Mouse (Mus musculus) mouse trophoblast stem cell (cell line): Measurements from ENCODE around the gene Cep68.
"Not testable (repeated sequence)": the region's sequence is repeated elsewhere in the genome, so short reads cannot be mapped to it uniquely, and the experiment has no call there.

Experiments
- in situ Hi-C, 2 experiments: fragments of 300-500 bp; cut with MseI, MboI; formaldehyde crosslinking; loops; 2 replicates in 1 of 2; 3 replicates in 1 of 2; pipeline ENCODE4 v1.15.1; 2025

Cep68 gene

DNA sequence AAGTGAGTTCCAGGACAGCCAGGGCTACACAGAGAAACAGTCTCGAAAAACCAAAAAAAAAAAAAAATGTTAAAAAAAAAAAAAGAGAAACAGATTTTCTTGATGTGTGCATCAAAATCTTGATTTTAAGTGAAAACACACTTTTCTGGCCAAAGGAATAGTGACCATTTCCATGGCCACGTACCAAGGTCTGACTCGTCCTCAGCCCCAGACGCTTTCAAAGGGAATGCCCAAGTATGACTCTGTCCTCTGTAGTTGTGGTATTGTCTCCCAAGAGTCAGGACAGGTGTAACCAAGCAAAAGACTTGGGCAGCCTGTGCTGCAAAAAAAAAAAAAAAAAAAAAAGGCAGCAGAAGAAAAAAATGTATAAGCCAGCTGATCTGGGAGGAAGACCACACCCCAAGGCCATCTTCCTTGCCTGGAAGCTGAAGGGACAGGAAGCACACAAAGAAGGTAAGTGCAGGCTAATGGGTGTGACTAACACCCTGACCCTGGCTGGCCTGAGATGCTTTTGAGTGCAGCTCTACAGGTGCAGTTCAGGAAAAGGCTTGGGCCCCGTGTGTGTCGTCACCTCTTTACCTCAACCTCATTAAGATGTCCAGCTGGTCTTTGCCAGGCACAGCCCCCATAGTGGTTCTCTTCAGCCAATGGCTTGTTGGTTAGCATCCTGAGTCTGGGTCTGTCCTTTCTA is 6.7 kb downstream of the Cep68 start:
- in situ Hi-C loops = no loop called here

DNA sequence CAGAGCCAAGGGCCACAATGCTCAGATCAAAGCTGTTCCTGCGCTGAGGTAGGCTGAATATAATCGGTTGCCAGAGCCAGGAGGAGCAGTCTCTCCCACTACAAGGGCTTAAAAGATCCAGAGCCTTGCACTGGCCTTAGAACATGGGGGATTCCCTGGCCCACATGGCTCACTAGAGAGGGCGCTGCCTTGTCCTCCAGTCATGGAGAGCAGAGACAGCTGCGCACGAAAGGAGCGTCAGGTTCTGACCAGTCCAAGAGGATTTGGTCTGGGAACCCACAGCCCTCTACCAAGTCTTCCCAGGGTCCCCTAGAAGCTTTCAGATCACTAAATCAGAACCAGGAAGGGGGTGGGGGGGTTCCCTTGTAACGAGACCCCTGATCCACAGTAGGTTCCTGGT is 7.9 kb downstream of the Cep68 start:
- in situ Hi-C loops = no loop called here

DNA sequence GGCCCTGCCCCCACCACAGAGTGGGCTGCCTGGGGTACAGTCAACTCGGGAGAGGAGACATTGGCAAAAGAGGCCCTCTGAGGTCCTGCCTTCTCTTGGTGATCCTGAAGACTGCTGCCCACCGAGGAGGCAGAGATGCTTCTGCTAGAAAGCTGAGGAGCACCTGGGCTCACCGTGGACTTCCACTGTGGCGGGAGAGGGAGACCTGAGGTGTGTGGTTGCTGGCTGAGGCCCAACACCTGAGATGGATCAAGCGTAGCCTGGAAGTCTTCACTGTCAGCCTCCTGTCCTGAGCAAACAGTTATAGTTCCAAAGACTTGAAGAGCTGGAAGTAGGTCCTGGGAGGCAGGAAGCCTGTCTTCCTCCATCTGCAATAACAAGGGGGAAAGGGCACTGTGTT is 8.9 kb downstream of the Cep68 start:
- in situ Hi-C loops = no loop called here

DNA sequence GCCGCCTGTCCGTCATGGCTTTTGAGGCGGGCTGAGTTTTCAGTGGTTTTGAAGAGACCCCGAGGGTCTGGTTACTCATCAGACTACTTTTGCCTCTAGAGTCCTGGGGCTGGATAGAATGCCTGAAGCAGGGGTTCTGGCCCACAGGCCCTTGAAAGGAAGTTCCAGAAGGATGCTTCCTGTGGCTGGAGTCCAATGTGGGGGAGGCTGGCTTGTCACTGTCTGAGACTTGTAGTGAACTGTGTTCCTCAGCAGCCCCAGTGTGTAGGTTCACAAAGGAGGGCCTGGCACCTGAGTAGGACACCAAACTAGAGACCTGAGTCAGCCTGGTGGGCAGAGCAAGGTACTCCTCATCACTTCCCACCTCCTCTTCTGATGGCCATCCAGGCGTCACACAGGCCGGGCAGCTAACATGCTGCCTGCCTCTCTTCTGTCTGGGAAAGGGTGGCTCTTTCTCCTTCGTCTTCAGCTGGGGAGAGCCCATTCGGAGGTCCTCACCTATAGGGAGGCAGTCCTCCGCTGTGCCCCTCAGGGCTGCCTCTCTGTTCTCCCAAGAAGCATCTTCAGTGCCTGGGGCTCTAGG is 9.9 kb downstream of the Cep68 start:
- in situ Hi-C loops = no loop called here

DNA sequence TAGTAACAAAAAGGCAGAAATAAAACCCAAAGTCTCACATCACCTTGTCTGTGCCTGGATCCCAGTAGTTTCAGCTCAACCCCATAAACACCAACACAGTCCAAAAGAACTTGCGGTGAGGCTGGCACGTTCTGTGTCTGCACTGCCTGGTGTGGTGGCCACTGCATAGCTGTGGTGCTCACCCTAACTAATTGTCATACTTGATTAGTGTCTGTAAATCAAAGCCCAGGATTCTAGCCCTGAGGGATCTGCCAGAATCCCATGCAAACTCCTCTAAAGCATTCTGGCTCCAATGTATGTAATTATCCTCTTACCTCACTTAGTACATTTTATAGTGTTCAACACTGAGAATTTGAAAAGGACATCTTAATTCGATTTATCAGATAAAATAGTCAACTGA is 11.3 kb downstream of the Cep68 start:
- in situ Hi-C loops = no loop called here

DNA sequence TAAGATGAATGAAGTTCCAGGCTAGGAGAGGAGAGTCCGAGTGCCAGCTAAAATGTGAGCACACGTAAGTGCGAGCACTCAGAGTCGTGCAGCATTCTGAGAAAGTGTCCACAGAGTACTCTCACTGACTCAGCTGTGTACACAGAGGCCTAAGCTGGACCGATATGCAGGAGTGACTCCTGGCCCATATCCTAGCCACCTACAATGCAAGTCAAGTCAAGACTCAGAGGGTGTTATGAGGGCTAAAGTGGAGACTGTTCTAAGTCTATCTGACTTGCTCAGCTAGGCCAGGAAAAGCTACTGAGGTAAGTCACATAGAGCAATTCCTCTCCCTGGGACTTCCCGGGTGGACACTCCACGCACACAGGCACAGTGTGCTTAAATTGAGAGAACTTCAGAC is 12.2 kb downstream of the Cep68 start:
- in situ Hi-C loops = no loop called here

DNA sequence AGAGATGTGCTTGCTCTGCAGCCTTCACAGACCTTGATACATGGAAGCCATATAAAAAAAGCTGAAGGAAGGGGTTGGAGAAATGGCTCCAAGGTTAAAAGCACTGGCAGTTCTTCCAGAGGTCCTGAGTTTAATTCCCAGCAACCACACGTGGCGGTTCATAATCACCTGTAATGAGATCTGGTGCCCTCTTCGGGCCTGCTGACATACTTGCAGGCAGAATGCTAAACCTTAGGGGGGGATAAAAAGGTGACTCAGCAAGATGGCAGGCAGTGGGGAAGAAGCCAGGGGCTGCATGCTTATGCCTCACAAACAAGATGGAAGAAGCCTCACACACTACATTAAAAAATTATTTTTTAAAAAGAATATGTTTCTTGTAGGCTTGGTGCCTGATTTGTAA is 15.0 kb downstream of the Cep68 start:
- in situ Hi-C loops = no loop called here

DNA sequence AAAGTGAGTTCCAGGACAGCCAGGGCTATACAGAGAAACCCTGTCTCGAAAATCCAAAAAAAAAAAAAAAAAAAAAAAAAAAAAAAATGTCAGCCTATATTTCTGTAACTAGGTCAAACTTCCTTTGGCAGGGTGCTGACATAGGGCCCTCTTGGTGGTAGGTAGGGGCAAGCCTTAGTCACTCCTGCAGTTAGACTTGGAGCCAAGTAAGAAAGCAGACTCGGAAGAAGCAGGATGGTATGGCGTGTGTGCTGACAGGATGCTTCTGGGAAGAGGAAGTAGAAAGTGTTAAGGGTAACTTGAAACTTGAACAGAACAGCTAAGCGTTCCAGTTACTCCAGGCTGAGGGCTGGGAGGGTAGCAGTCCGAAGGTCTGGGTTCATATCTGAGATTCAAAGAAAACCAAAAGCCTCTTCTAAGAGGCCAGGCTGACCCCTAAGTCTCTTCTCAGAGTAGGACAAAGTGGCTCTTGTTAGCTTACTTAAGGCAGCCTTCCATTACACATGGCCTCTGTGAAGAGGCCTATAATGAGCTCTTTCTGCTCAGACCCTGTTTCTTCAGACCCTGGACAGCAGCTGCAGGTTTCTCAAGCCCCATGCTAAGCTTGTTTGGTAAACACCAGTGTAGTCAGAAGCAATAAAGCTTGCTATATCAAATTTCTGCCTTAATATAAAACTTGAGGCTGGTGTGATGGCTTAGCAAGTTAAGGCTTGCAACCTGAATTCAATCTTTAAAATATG is 17.0 kb downstream of the Cep68 start:
- in situ Hi-C loops = no loop called here

DNA sequence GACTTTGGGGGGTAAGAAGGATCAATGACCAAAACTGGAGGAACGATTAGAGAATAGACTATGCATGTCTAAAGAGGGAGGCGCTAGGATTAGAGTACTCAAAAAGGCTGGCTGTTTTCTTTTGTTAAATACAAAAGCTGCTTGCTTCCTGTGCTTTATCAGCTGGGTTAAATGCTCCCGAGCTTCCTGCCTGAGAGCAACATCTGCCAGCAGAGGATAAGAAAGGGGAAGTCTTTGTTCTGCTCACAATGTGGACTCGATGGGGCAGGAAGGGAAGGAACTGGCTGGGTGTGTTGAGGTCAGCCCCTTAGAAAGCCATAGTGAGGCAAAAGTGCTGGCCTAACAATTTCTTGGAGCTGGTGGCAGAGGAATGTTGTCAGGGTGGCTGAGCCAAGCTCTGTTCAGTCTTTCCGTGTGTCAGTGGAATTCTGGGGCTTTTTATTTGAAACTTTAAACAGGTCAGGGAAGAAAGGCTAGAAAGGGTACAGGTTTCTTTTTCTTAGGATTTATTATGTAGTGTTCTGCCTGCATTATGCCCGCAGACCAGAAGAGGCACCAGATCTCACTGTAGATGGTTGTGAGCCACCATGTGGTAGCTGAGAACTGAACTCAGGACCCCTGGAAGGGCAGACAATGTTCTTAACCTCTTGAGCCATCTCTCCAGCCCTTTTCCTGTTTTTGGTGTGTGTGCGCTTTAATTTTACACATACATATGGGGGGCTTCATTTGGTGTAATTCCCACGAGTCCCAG is 17.9 kb downstream of the Cep68 start:
- in situ Hi-C loops = no loop called here

DNA sequence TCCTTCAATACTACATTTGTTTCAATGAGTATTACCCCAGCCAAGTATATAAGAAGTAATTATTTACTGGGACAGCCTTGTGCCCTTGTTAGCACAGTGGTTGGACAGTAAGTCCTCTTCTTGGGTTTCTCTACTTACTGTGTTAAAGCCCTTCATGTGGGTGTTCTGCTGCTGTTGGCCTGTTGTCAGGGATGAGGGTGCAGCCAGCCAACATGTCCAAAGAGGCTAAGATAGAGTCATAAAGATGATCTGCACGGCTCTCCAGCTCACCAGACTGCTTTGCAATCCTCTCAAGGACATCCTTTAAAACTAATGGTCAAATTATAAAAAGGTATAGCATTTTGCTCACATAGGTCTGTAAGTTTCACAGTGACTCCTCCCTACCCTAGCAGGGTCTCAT is 18.9 kb downstream of the Cep68 start:
- in situ Hi-C loops = no loop called here

DNA sequence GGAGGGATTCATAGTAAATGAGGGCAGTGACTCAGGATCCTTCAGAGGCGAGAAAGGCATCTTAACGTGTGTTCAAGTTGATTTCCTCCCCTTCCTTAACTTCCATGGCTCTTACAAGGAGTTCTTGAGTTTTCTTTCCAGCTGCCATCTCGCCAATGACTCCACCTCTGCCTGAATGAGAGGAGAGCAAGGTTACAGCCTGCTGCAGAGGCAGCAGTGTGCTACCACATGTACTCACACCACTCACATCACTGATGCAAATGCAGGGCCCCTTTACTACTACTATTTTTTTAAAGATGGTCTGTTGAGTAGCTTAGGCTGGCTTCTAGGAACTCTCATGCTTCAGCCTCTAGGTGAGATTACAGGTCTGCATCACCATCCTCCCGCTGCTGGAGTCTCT is 19.9 kb downstream of the Cep68 start:
- in situ Hi-C loops = no loop called here

DNA sequence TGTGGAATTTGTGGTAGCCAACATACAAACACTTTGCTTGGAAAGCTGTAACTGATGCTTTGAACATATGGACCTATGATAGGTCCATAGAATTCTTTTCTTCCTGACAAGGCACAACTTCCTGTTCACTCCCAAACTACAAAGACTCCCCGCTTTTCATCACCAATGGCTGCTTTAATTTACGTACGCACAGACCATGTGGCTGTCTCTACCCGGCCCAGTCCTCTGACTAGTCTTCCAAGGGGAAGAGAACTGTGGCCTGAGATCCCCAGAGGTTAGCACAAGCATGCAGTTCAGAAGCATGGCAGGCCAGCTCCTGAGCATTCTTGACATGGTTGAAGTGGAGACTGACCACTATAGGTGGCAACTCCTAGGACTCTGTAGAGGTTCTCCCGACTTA is 20.6 kb downstream of the Cep68 start:
- in situ Hi-C loops = no loop called here

DNA sequence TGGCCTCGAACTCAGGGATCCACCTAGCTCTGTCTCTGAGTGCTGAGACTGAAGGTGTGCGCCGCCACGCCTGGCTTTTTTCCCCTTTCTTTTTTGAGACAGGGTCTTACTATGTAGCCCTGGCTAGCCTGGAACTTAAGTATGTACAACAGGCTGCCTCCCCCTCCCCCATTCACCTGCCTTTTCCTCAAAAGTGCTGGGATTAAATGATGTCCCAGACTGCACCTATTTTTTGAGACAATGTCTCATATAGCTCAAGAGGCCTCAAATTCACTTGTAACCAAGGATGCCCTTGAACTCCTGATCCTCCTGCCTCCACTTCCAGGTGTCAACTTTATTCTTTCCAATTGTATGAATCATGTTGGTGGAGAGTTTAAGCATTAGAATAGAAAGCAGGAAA is 23.3 kb downstream of the Cep68 start:
- in situ Hi-C loops = no loop called here

DNA sequence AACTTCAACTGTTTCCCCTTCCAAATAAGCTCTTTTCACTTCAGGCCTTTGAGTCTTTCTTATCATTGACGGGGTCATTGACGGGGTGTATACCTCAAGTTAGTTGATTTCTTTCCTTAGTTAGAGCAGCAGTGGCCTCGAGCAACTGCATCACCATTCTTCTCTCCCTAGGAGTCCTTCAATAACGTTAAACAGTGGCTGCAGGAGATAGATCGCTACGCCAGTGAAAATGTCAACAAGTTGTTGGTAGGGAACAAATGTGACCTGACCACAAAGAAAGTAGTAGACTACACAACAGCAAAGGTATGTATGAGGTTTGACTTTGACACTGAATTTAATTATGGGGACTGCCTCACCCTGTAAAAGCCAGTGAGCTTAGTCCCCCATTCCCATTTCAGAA is 25.0 kb downstream of the Cep68 start:
- in situ Hi-C loops = no loop called here

DNA sequence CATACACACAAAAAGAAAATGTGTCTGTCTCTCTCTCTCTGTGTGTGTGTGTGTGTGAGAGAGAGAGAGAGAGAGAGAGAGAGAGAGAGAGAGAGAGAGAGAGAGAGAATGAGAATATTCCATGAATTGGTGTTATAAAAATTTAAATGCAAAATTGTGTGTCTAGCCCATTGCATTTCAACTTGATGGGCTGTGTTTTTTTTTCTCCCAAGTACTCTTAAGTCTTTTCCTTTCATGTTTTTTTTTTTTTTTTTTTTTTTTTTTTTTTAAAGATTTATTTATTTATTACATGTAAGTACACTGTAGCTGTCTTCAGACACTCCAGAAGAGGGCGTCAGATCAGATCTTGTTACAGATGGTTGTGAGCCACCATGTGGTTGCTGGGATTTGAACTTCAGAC is 27.6 kb downstream of the Cep68 start:
- in situ Hi-C loops = not testable (repeated sequence)

DNA sequence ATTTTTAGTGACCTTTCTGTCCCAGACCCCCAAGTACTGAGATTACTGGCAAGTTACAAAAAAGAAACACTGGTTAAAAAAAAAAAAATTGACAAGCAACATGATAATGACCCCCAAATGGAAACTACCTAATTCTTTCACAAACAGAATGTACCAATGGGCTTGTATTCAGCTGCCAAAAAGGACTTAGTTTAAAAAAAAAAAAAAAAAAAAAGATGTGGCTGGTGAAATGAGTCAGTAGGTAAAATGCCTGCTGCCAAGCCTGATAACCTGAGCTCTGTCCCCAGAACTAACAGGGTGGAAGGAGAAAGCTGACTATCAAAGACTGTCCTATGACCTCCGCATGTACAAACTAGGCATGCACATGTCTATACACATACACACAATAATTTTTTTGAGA is 32.0 kb downstream of the Cep68 start:
- in situ Hi-C loops = no loop called here

DNA sequence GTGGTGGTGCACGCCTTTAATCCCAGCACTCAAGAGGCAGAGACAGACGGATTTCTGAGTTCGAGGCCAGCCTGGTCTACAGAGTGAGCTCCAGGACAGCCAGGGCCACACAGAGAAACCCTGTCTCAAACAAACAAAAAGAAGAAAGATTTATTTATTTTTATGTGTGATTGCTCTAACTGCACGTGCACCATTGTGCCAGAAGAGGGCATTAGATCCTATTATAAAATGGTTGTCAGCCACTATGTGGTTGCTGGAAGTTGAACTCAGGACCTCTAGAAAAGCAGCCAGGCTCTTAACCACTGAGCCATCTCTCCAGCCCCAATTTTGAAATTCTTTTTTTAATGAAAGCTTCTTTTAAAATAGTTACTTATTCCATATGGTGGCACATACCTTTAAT is 32.8 kb downstream of the Cep68 start:
- in situ Hi-C loops = no loop called here

DNA sequence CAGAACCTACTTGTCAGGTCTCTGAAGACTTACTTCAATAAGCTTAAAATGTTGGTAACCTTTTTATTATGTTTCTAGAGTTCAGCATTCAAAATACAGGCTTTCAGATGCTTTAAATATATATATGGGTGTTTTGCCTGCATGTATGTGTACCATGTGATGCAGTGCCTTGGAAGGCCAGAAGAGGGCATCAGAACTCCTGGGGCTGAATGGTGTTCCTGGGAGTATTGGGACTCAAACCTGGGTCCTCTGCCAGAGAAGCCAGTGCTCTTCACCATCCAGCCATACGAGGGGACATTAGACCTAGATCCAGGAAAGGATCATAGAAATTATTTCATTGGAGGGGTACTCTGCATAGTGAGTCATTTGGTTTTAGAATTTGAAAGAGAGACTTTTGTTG is 34.5 kb downstream of the Cep68 start:
- in situ Hi-C loops = no loop called here

DNA sequence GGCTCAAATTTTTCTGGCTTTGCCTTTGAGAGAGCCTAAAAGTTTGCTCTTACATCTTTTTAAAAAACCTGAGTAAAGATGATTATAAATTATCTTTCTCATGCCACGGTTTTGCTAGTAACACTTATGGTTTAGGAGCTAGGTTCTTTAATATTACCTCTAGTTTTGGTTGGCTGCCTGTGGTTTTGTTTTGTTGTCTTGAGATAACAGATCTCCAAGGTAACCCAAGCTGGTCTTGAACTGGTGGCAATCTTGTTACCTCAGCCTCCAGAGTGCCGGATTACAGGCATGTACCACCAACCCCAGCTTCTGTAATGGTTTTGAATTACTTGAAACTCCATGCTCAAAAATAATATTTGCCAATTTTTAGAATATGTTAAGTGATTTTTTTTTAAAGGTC is 37.4 kb downstream of the Cep68 start:
- in situ Hi-C loops = no loop called here

DNA sequence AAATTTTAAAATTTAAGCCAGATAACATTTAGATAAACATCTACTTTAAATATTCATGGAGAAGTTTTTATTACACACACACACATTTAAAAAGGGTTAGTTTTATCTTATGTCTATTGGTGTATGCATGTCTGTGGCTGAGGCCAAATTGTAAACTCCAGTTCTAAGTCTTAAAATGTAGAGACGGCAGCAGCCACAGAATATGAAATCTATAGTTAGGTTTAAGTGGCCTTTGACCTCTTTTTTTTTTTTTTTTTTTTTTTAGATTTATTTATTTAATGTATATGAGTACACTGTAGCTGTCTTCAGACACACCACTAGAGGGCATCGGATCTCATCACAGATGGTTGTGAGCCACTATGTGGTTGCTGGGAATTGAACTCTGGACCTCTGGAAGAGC is 41.6 kb downstream of the Cep68 start:
- in situ Hi-C loops = no loop called here

DNA sequence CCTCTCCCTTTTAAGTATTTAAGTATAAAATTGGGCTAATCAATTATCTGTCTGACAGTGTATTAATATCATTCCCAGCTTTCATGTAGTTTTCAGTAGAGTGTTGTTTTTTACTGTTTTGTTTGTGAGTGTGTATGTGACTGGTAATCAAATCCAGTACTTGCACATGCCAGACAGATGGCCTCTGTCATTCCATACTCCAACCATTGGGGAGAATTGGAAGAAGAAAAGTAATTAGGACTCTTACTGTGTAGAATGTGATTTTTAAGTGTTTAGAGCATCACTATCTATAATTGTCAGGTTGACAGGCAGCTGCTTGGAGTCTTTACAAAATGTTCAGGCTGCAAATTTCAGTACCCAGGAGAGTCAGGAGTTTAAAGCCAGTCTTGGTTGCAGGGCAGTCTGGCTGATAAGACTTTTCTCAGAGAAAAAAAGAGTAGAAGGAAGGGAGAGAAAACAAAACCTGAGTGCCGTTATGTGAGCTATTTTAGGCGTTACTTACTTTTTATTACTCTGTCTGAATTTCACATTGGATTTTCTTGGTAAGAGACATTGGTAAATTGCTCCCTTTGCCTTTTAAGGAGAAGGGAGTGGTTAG is 42.5 kb downstream of the Cep68 start:
- in situ Hi-C loops = no loop called here

DNA sequence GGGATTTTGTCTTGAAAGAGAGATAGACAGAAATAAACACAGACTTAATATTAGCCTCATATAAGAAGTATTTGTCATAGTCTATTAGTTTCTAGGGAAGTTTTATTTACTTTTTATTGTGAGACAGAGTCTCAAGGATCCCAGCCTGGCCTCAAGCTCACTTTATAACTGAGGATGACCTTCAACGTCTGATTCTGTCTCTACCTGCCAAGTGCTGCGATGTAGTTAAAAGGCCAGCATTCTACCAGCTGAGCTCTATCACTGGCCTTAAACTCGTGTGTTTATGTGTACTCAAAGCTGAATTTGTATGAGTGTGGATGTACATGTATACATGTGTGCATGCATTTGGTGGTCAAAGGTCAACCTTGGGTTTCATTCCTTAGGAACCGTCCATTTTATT is 43.7 kb downstream of the Cep68 start:
- in situ Hi-C loops = no loop called here
